Mouse (Mus musculus) cortical plate, adult 2 months (tissue): ENCODE results near the gene Immp2l.

ENCODE experiments used
- CTCF ChIP-seq: fragments of 200-500 bp; IDR thresholded peaks from 2 replicates; pipeline ENCODE4 v1.5.1; 2011; ENCODE audit warnings: mild to moderate bottlenecking, control low read depth, low read length; ENCODE audit not compliant: insufficient read depth; ENCODE audit errors: extremely low read depth
- POLR2A ChIP-seq: fragments of 200-500 bp; IDR thresholded peaks from 2 replicates; pipeline ENCODE4 v1.6.1; 2011; ENCODE audit warnings: mild to moderate bottlenecking, low read length, control low read depth; ENCODE audit not compliant: insufficient read depth; ENCODE audit errors: extremely low read depth

- TF ChIP-seq CTCF (no peak), POLR2A (no peak)
Measured at GRCm38 (mm10) chr12:40994846-40995245, 29.0 kb upstream of the Immp2l start.
